Mouse (Mus musculus): ENCODE measurements around the gene Vmn1r63. TPM values are rescaled to one million over a fixed set of nuclear protein-coding genes. Genes with fewer than 3 reads are reported as not detected.
"Not testable (repeated sequence)": the region's sequence is repeated elsewhere in the genome, so short reads cannot be mapped to it uniquely, and the experiment has no call there.

Gene Vmn1r63
- not detected for total RNA-seq (2022)

DNA sequence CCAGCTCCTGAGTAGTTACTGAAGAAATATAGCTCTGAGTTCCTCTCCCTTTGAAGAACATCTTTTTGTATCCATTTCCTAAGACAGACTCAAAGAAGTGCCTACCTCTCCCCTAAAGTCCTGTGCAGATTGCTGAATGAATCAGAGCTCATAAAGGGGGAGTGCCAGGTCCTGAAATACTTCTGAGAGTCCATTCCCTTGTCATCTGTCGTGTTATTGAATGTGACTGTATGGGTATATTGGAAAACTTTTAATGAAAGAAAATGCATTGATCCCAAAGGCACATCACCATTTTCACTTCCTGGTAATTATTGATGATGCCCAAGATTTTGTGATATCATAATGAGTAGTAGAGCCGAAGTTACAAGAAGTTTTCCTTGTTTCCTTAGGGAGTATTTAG is at the start of gene Vmn1r63:
TSS of gene Vmn1r63 (minus strand) at position 101 of the 400 bp plus-strand sequence.
- DNase-seq, result not testable (repeated sequence)

Other genes starting within 250 kb of the Vmn1r63 start
- gene Vmn1r61, start 192.2 kb downstream of the Vmn1r63 start, total RNA-seq (2022), result not detected
- gene Vmn1r62, start 131.8 kb downstream of the Vmn1r63 start, total RNA-seq (2022), result not detected
- not detected for gene Vmn1r64, start 79.1 kb upstream of the Vmn1r63 start, total RNA-seq (2022)
- gene Vmn1r65, start 205.6 kb upstream of the Vmn1r63 start, total RNA-seq (2022), result not detected
- gene Nlrp4c, start 239.7 kb upstream of the Vmn1r63 start, total RNA-seq (2022), result not detected

All from adrenal gland, adult 8-10 months (tissue).